Mouse (Mus musculus) heart, postnatal 0 days (tissue): ENCODE data around the gene Serhl. TPM values are rescaled to one million over a fixed set of nuclear protein-coding genes. Genes with fewer than 3 reads are reported as not detected.

ENCODE experiments used
- ATAC-seq: fragments of 200-750 bp; cut with Nextera tagmentation; 2 replicates; pipeline ENCODE4 v1.8.0; 2017; ENCODE audit warnings: low read depth, moderate number of reproducible peaks, moderate library complexity; ENCODE audit not compliant: insufficient read depth
- DNase-seq: peaks from one replicate; pipeline ENCODE4 v3.0.0-alpha.2; 2016; ENCODE audit warnings: low spot score
- H3K27ac ChIP-seq: fragments of 300-500 bp; sonication (generic); 2 replicates; pipeline ENCODE4 v1.5.1; 2014; ENCODE audit warnings: low read depth, mild to moderate bottlenecking
- H3K27me3 ChIP-seq: fragments of 300-500 bp; sonication (generic); 2 replicates; pipeline ENCODE4 v1.6.1; 2014; ENCODE audit warnings: low read length, mixed read lengths; ENCODE audit not compliant: control insufficient read depth, insufficient read depth
- H3K36me3 ChIP-seq: fragments of 300-500 bp; sonication (generic); replicated peaks from 2 replicates; pipeline ENCODE4 v1.6.1; 2014; ENCODE audit warnings: low read length, mixed read lengths; ENCODE audit not compliant: control insufficient read depth, insufficient read depth
- H3K4me1 ChIP-seq: fragments of 300-500 bp; sonication (generic); 2 replicates; pipeline ENCODE4 v1.6.1; 2014; ENCODE audit warnings: antibody characterized with exemption; ENCODE audit not compliant: control insufficient read depth, insufficient read depth
- H3K4me2 ChIP-seq: fragments of 300-500 bp; sonication (generic); 2 replicates; pipeline ENCODE4 v1.6.1; 2014; ENCODE audit warnings: low read depth, mild to moderate bottlenecking, low read length, moderate library complexity
- H3K4me3 ChIP-seq: fragments of 300-500 bp; sonication (generic); 2 replicates; pipeline ENCODE4 v1.5.1; 2014; ENCODE audit warnings: low read depth, low read length
- H3K9ac ChIP-seq: fragments of 300-500 bp; sonication (generic); replicated peaks from 2 replicates; pipeline ENCODE4 v1.6.1; 2014; ENCODE audit warnings: low read depth, low read length, mixed read lengths
- H3K9me3 ChIP-seq: fragments of 300-500 bp; sonication (generic); replicated peaks from 2 replicates; pipeline ENCODE4 v1.6.1; 2016; ENCODE audit warnings: low read length; ENCODE audit not compliant: control insufficient read depth
- CTCF ChIP-seq: IDR thresholded peaks from 2 replicates; pipeline ENCODE4 v1.5.1; 2016; ENCODE audit warnings: antibody characterized with exemption, control low read depth, low read depth
- EP300 ChIP-seq: IDR thresholded peaks from 2 replicates; pipeline ENCODE4 v1.6.1; 2016; ENCODE audit warnings: antibody characterized with exemption, low read depth
- WGBS: fragments of 180-500 bp; shearing (Covaris S2); extraction: QIAGEN DNeasy Blood & Tissue Kit; methylation state at CpG from one replicate; pipeline ENCODE4 v1.1.7; 2014; 5-methylcytosine and 5-hydroxymethylcytosine counted together
- polyA plus RNA-seq: library from polyadenylated mRNA; unstranded; fragments of >200 nt; fragmentation: Nextera tagmentation; extraction: Ambion mirVana; gene quantifications from 2 replicates; pipeline ENCODE4 v1.2.1, GENCODE M21; 2015
- total RNA-seq: library from RNA; depleted of rRNA; stranded (reverse); fragments of >200 nt; gene quantifications from 2 replicates; pipeline ENCODE4 v1.2.3, GENCODE M21; 2014; ENCODE audit warnings: low replicate concordance

The Serhl gene
- total and polyA plus RNA-seq, 2 experiments from 2014 or later: 84.0 to 110 TPM

DNA sequence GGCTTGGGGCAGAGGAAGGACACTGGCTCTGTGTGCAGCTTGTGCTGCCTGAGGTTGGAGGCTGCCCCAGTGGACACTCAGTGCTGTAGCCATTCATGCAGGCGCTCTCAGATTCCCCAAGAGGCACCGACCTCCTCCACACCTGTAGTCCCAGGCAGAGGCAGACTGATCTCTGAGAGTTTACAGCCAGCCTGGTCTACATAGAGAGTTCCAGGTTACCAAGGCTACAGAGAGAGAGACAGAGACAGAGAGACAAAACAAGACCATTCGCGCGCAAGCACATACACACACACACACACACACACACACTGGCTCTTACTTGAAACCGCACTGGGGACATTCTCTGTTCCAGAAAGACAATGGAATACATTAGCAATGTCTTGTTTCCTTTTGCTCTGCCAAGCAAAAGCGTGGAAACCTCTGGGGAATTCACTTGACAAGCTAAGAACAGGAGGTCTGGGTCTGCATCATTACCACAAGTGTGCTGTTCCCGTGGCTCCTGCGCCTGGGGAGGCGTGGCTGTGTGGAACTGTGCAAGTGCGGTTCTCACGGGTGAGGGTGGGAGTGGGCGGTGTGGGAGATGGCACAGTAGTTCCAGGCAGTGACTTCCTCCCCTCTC is 5.2 kb upstream of the Serhl start:
- peak overlapping the region; percentile 14; the same call in 1 of the 2 replicates for H3K4me2 ChIP-seq
- no peak overlapping the region for H3K27ac ChIP-seq
- H3K4me3 ChIP-seq: no peak overlapping the region
- WGBS: 58% methylated on average over 13 of the region's 13 CpGs
- H3K27me3 ChIP-seq: peaks cover 2% of the 10 kb centered on the region
- ATAC-seq (peak; percentile 56; the same call in 1 of the 2 replicates), DNase-seq (peak; percentile 71)
- TF ChIP-seq EP300 (no peak), CTCF (no peak)
- no peaks in the 10 kb centered on the region for H3K9me3 ChIP-seq
- H3K4me1 ChIP-seq: no peaks in the 10 kb centered on the region
- no peak overlapping the region for H3K9ac ChIP-seq
- H3K36me3 ChIP-seq: no peaks in the 10 kb centered on the region

DNA sequence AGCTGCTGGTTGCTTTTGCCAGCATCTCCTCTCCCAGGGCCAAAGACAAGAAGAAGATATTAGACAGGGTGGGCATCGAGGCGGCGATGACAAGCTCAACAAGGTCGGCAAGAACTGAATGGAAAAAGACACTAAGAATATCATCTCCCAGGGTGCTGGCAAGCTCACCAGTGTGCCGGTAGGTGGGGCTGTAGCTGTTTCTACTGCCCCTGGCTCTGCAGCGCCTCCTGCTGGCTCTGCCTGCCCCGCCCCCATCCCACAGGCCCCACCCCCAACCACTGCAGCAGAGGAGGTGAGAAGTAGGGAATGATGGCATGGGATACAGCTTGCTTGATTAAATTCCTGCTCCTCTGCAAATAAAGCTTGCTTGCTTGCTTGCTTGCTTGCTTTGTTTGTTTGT is 3.4 kb upstream of the Serhl start:
- whole genome bisulfite sequencing: 23% methylated on average over 7 of the region's 7 CpGs
- ATAC-seq: peak; percentile 43; the same call in 1 of the 2 replicates
- no peaks in the 10 kb centered on the region for H3K36me3 ChIP-seq

DNA sequence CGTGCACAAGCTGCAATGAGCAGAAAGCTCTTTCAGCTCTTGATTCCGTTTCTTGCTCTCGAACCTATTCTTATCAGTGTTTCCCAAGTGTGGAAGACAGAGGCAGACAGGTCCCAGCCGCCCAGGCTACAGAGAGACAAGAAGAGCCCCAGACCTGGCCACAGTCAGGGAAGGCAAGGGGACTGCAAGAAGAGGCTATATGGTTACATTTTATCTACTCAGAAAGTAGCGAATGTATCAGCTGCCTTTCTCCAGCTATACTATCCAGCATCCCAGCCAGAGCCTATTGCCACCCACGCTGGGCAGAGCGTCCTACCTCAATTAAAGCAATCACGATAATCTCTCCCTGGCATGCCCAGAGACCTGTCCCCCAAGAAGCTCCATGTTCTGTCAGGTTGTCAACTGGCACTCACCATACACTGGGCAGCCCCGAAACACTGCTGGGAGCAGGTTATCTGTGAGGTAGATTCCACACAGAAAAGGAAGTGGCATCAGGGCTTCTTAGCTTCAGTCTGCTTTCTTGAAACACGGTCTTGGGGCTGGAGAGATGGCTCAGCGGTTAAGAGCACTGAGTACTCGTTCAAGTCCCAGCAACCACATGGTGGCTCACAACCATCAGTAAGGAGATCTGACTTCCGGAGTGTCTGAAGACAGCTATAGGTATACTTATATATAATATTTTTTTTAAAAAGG is 2.5 kb upstream of the Serhl start:
- no peak overlapping the region for H3K9ac ChIP-seq
- no peaks in the 10 kb centered on the region for H3K4me1 ChIP-seq
- no peak overlapping the region for H3K27ac ChIP-seq
- H3K9me3 ChIP-seq: no peaks in the 10 kb centered on the region
- ATAC-seq (no peak), DNase-seq (no peak)
- peaks cover 8% of the 10 kb centered on the region for H3K27me3 ChIP-seq
- no peak overlapping the region for H3K4me2 ChIP-seq
- no peak overlapping the region for H3K4me3 ChIP-seq
- TF ChIP-seq EP300 (no peak), CTCF (no peak)
- no peaks in the 10 kb centered on the region for H3K36me3 ChIP-seq
- WGBS: 61% methylated on average over 13 of the region's 13 CpGs

More for the DNA sequence above, 3.4 kb upstream of the Serhl start:
- Histone ChIP-seq H3K4me3 (no peak overlapping the region), H3K9me3 (no peaks in the 10 kb centered on the region), H3K27ac (no peak overlapping the region), H3K4me1 (no peaks in the 10 kb centered on the region), H3K4me2 (no peak overlapping the region), H3K27me3 (peaks cover 8% of the 10 kb centered on the region), H3K9ac (no peak overlapping the region)
- TF ChIP-seq EP300 (no peak), CTCF (peak; percentile 71)
- peak; percentile 59 for DNase-seq

DNA sequence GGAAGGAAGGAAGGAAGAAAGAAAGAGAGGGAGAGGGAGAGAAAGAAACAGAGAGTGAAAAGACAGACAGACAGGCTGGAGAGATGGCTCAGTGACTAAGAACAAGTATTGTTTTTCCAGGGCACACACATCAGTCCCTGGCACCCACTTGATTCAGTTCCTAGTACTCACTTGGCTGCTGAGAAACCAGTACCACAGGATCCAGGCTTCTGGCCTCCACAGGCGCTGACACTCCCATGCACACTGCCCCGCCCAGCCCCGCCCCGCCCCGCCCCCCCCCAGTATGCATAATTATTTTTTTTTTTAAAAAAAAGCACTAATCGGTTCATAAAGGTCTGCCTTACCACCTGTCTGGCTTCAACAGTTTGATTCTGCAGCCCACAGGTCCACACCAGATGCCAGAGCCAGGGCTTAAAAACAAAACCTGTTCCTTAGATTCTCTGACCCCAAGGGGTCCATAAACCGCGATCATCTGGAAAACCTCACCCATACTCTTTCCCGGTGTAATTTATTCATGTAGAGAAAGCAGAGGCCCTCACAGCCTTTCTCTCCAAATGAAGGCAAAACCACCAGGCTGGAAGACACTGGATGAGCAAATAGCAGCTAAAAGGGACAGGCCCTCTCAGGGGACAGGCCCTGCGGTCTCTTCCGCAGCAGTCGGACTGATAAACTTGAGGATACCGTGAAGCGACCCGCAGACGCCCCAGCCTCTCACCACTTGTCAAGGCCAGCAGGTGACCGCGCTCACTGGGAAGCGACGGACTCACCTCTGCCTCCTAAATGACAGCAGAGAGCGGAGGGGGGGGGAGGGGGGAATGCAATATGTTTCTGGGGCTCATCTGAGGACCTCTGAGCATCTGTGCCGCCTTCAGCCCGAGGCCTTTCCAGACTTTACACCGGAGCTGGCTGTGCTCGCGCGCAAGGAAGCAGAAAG is 544 bp upstream of the Serhl start:
- WGBS: 20% methylated on average over 27 of the region's 27 CpGs
- H3K27me3 ChIP-seq: peaks cover 8% of the 10 kb centered on the region
- no peaks in the 10 kb centered on the region for H3K9me3 ChIP-seq
- H3K4me3 ChIP-seq: no peak overlapping the region
- H3K4me2 ChIP-seq: no peak overlapping the region
- DNase-seq (no peak), ATAC-seq (no peak)
- no peak overlapping the region for H3K9ac ChIP-seq
- TF ChIP-seq CTCF (no peak), EP300 (no peak)
- no peaks in the 10 kb centered on the region for H3K4me1 ChIP-seq
- no peak overlapping the region for H3K27ac ChIP-seq
- H3K36me3 ChIP-seq: no peaks in the 10 kb centered on the region

DNA sequence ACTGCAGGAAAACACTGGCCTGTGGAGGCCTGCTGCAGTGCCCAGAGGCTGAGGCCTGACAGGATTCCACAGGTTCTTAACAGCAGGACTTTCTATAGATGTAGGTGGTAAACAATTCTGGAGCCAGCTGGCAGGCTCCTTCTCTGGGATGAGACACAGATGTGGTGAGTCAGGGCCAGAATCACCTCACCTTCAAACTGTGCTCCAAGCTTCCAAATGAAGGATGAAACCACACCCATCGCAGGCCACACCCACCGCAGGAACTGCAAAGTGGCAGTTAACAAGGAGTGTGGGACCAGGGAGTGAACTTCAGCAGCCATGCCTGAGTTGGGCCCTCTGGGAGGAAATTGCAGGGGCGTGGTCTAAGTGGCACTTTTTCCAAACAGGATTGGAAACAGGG is 1.6 kb downstream of the Serhl start:
- TF ChIP-seq CTCF (no peak), EP300 (no peak)
- 46% methylated on average over 3 of the region's 3 CpGs for WGBS
- ATAC-seq: no peak

More for the DNA sequence above, 1.6 kb downstream of the Serhl start:
- no peaks in the 10 kb centered on the region for H3K4me1 ChIP-seq
- H3K27me3 ChIP-seq: peaks cover 8% of the 10 kb centered on the region
- H3K36me3 ChIP-seq: no peaks in the 10 kb centered on the region
- H3K9ac ChIP-seq: no peak overlapping the region
- H3K9me3 ChIP-seq: no peaks in the 10 kb centered on the region
- H3K4me3 ChIP-seq: no peak overlapping the region
- DNase-seq: no peak
- no peak overlapping the region for H3K4me2 ChIP-seq
- no peak overlapping the region for H3K27ac ChIP-seq
